Mouse (Mus musculus): ENCODE measurements at regions not wholly inside any gene's neighbourhood (a gene's known extent, or its start where the extent isn't known, plus 50 kb on each side); places are given as distances from the start of the nearest gene placed in this dataset.

GRCm38 (mm10) chr14:95493154-95493553 lies 387.9 kb upstream of the 4921530L21Rik start:
- DNase-seq (ENCODE audit: low read depth, low spot score) = no peak

DNA sequence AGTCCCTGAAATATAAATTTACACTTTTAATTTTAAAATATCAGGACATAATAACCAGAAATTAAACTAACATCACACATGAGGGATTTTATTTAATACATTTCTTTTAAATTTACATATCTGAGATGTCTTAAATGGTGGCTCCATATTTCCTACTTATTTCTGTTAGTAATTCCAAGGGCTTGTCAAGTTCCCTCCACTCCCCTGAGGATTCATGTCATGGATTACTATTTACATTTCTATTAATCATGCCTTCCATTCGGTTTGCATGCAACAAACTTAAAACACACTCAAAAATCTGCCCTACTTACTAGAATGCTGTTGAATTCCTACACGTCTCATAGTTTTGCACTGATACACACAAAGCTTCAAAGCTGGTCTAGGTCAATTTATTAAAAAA lies 387.1 kb upstream of the 4921530L21Rik start:
- DNase-seq (ENCODE audit: low read depth, low spot score) = no peak

GRCm38 (mm10) chr14:95515072-95515471 lies 366.0 kb upstream of the 4921530L21Rik start:
- DNase-seq (ENCODE audit: low read depth, low spot score) = no peak

- no peak for DNase-seq (ENCODE audit: low read depth, low spot score)
Observed at GRCm38 (mm10) chr14:95518837-95519236, 362.2 kb upstream of the 4921530L21Rik start.

DNA sequence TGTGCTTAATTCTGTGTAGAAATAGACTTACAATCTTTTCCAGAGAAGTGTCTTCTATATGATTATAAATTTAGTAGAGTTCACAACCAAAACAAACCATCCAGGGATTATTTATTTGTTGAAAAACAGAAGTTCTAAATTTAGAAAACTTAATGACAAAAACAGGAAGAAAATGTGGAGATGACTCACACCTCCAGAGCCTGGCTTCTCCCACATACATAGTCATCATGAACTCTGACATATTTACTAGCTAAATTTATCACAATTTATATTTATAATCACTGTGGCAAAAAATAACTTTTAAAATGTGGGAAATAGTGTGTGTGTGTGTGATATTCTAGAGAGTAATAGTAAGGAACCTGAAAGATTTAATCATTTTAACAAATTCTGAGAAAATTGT lies 337.2 kb upstream of the 4921530L21Rik start:
- DNase-seq (ENCODE audit: low read depth, low spot score) = no peak

DNA sequence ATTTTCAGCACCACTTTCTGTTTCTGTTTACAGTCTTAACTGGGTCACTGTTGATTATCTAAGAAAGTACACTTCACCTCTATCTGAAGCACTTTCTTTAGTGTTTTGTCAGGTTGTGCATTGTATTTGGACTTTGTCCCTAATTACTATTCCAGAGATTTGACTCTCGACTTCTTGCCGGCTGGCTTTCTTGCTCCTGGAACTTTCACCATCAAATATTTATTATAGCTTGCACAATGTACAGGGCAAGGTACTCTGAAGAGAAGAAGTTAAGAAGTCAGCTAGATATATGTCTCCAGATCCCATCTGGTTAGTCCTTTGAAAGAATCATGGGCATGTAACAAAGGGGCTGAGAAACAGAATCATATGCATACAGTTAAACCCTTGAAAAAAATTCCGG lies 290.0 kb upstream of the 4921530L21Rik start:
- DNase-seq (ENCODE audit: low read depth, low spot score) = no peak

DNA sequence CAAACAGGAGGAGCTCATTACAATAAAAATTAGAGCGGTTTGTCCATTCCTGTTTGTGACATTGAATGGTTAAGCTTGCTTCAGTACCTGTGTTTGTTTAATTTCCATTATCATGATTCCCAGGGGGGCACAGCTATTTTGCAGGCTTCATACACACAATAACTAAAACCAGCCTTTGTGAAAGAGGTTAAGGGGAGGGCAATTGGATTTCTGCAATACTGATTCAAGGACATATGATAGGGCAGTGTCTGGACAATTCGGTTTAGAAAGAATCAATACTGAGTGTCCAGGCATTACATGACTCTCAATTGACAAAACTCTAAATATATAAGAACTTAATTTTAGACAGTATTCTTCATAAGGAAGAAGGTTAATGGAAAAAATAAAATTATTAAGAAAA lies 284.7 kb upstream of the 4921530L21Rik start:
- no peak for DNase-seq (ENCODE audit: low read depth, low spot score)

DNA sequence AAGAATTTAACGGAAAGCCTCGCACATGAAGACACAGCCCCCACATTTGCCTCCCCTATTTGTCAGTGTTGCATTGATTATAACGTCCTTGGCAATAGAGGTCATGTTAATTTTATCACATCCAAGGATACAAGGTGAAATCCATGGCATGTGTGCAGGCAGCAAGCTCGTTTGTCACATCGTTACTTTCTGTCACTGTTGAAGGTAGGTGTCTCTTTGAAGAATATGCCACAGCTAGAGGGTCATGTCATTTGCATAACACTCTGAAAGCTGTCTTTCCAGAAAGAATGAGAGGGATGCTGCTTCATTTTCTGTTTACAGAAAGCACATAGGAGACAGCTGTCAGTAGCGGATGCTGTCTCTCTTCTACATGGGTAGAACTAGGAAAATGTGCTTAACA lies 235.1 kb upstream of the 4921530L21Rik start:
- DNase-seq (ENCODE audit: low read depth, low spot score) = no peak

- DNase-seq (ENCODE audit: low read depth, low spot score) = no peak
Observed at GRCm38 (mm10) chr14:95659552-95659951, 221.5 kb upstream of the 4921530L21Rik start.

GRCm38 (mm10) chr14:95660862-95661261 lies 220.2 kb upstream of the 4921530L21Rik start:
- DNase-seq (ENCODE audit: low read depth, low spot score) = no peak

DNA sequence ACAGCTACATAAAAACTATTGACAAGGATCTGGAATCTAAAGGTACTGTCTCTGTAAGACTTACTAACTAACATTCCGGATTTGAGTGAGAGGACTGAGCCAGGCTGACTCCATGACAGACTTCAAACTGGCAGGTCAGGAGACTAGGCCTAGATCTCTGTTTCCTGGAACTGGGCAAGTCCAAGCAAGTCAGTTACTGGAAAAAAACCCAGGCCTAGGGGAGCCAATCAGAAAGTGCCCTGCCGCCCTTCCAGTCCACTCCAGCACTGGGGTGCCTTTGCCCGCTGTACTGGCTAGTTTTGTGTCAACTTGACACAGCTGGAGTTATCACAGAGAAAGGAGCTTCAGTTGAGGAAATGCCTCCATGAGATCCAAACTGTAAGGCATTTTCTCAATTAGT lies 219.6 kb upstream of the 4921530L21Rik start:
- DNase-seq (ENCODE audit: low read depth, low spot score) = no peak

GRCm38 (mm10) chr14:95687448-95687847 lies 193.6 kb upstream of the 4921530L21Rik start:
- DNase-seq (ENCODE audit: low read depth, low spot score) = no peak

GRCm38 (mm10) chr14:95688611-95689010 lies 192.4 kb upstream of the 4921530L21Rik start:
- no peak for DNase-seq (ENCODE audit: low read depth, low spot score)

DNA sequence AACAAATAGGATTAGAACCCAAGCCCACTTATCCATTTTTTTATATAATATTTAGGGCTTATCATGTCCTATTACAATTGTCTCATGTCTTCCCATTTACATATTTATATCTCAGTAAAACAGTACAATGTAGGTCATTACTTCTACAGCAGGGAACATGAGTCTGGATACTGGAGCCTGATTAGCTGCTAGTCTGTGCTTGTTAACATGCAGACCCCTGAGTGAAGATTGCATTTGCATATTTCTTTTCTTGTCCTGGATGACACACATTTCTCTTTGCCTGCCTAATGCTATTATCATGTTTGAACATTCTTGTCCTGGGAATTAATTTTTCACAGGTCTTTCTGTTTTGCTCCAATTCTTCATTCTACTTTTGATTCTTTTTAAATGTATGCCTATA lies 155.0 kb upstream of the 4921530L21Rik start:
- DNase-seq (ENCODE audit: low read depth, low spot score) = no peak

DNA sequence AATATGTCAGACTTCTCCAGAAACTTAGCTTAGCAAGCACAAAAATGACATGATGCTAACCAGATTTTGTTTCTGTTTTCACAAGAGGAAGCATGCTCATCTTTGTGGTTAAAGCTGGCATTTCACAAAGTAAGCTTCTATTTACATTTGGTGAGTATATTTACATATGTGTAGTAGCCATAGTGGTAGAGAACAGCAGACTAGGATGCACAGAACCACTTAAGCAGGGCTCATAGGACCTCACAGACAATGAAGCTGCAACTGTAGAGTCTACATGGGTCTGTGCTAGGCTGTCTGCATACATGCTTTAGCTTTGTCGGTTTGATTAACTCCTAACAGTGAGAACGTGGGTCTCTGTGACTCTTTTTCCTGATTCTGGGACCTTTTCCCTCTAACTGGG lies 105.3 kb upstream of the 4921530L21Rik start:
- no peak for DNase-seq (ENCODE audit: low read depth, low spot score)

GRCm38 (mm10) chr14:95777439-95777838 lies 103.6 kb upstream of the 4921530L21Rik start:
- peak; percentile 3 for DNase-seq (ENCODE audit: low read depth, low spot score)

All from embryo, embryonic 11.5 days (tissue).